Mouse (Mus musculus): ENCODE measurements around the gene Npm1. TPM values are rescaled to one million over a fixed set of nuclear protein-coding genes. Genes with fewer than 3 reads are reported as not detected.

The Npm1 gene
- total and polyA plus RNA-seq, 3 experiments: 9.0 to 325 (median 276) TPM

GRCm38 (mm10) chr11:33146143-33146497 is 16.9 kb downstream of the Npm1 start:
- peak; percentile 89 for DNase-seq

GRCm38 (mm10) chr11:33145201-33146142 is 17.5 kb downstream of the Npm1 start:
- no peak for DNase-seq

DNA sequence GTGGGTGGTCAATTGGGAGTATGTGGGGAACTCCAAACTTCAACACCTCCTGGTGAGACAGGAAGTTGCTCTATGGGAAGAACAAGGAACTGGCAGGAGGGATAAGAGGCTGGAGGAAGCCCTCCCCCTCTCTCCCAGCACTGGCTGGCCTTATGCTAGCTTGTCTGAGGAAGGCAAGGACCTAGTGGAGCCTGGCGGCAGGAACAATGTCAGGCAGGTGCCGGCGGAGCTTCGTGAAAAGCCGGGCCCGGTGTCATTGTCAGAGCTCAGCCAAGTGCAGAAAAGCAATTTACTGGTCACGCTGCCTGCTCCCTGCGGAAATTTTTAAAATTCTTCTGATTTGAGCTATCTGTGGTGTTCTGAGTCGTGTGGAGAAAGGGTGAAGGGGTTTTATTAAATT is 19.1 kb downstream of the Npm1 start:
- no peak for DNase-seq

DNA sequence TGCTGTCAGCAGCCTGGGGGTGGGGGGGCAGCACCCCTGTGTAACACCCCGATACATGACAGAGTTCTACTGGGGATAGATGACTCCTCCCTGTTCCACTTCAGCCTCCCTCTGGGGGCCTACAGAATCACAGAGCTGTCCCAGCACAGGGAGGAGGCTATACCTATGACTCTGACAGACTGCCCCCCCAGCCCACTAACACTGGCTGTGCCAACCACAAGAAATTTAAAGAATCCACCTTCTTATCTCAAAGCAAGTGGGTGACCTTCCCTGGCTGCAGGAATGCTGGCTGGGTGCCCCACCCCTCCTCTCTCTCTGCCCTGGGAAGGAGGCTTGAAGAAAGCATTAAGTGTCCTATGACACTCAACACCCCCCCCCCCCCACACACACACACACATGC is 20.2 kb downstream of the Npm1 start:
- peak; percentile 48 for DNase-seq

DNA sequence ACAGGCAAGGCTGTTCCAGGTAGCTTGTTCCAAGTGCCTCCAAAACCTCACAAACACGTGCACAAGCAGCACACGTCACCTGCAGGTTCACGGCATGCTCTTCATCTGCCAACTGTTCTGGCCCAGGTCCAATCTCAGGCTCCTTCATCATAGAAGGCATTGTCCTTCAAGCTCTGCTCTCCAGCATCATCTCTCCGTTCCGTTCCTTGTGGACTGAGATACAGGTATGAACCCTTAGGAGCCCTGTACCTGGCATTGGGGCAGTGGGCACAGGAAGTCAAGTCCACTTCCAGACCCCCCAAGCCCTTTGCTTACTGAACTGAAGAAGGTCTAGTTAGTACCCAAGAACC is 22.9 kb downstream of the Npm1 start:
- no peak for DNase-seq

DNA sequence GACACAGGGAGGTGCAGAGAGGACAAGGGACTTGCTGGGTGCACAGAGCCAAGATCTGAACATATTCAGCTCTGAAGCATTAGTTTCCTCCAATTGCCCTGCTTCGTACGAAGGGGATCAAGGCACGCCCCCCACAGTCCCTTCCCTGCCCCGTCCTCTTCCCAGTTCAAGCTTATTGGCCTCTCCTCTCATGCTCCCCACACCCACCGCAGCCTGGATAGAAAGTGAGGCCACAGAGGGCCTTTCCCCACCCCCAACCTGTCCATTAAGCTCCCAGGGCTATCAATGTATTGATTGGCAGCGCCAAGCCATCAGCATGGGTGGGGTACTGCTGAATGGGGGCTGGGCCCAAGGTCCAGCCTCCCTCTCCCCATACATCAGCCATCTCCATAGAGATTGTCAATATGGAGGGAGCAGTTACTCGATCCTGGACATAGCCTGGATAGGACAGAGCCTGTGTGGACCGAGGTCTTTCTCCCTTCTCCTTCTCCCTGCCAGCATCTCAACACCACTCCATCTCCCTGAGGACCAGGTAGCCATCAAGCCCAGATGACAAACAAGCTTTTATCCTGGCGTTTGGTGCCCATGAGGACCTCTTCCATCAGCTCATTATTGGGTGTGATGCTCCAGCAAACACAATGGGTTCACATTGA is 23.4 kb downstream of the Npm1 start:
- no peak for DNase-seq

DNA sequence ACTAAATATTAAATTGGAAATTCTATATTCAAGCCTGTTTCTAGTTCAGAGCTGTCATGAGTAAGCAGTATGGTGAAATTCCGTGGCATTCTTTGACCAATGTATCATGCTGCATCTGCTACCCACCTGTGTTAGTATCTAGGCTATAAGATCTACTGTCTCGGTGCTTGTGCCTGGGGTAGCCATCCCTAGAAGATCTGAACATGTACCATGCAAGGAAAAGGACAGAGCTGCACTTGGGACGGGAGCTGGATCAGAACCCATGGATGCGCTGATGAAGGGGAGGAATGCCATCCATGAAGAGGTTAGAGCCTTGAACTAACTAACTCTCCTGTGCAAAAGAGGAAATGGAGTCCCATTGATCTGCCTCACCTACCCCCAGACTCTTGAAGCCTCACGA is 24.3 kb downstream of the Npm1 start:
- DNase-seq: no peak

- no peak for DNase-seq
These were observed 28.5 kb downstream of the Npm1 start for GRCm38 (mm10) chr11:33134391-33134986.

DNA sequence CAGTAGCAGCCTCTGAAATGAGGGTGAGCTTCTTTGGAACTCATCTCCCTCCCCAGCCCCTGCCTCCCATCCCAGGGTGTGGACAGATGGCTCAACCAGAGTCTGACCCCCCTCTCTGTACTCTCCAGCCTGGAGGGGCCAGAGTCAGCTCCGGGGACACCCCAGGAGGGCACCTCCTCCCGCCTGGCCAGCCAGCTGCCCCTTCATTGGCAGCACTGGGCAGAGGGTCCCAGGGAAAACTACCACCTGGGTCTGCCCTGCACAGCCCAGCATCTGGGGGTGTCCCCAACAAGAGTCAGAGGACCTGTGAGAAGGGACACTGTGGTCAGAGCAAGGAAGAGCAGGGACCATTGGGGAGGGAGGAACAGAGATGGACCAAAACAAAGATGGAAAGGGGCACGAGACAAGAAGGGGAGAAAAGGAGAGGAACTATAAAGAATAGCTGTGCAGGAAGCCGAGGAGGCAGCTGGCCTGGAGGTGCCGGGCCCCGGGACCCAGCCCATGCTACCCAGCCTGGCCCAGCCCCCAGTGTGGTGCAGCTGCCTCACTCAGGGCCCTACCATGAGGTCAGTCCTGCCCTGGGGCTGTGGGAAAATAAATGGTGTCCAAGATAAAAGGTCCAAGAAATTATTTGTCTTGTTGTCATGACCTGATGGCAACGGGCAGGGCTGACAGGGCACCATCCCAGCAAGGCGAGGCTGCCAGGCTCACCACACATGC is 30.2 kb downstream of the Npm1 start:
- DNase-seq: no peak

DNA sequence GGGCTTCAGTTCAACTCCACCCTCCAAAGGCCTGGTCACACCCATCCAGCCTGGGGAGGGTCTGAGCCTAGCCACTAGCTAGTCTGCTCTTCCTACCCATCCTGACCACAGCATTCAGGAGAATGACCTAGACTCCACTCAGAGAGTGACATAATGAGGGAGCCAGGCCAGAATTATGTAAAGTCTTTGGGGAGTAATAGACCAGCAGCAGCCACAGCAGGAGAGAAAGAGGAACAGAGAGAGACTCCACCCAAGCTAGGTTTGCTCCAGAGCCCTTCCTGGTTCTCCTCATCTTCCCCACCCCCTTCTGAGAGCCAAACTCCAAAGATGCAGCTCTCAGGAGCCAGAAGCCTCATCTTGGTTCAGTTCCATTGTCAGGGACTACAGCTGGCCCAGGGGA is 35.9 kb downstream of the Npm1 start:
- DNase-seq: no peak

DNA sequence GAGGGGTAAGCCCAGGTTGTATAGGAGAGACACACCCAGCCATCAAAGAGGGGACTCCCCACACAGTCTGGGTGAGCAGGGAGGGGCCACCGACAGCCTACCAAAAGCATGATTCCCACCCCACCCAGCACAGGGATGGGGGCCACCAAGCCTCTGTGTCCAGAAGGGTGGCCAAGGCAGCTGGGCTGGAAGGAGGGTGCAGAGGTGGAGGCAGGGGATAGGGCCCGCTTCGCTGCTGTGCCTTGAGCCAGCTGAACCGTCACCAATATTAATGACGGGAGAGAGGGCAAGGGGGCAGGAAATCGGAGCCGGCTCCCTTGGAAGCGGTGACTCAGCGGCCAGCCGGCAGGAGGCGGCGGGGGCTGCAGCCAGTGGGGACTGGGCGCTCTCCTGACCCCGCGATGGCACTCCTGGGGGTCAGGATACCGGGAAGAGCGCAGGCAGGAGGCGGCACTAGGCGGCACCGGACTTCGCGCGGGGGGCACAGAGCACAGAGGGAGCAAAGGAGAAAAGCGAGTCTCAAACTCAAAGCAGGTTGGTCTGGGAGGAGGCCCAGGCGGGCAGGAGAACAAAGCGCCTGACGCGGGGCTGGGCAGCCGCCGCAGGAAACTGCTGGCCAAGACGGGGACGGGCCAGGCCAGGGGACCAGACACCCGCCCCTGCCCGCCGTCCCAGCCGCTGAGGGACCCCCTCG is 40.3 kb downstream of the Npm1 start:
- DNase-seq: peak; percentile 84

DNA sequence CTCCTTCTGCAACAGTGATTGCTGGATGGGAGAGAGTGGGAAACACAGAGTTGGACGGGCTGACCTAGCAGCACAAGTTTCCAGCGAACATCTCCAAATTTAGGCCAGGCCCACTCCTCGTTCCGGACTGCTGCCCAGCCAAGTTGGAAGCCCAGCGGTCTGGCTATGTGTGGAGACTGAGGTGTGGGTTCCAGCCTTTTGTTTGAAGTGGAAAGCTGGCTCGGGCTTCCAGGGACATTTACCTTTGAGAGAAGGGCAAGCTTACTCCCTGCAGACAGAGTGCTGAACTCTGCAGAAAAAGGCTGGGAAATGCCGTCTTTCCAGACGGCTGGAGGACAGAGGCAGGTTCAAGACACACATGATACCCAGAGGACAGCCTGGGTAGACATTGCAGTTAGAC is 43.5 kb downstream of the Npm1 start:
- DNase-seq: no peak

- DNase-seq: no peak
These were observed 43.9 kb downstream of the Npm1 start for GRCm38 (mm10) chr11:33119116-33119515.

GRCm38 (mm10) chr11:33118480-33118879 is 44.5 kb downstream of the Npm1 start:
- DNase-seq: no peak

DNA sequence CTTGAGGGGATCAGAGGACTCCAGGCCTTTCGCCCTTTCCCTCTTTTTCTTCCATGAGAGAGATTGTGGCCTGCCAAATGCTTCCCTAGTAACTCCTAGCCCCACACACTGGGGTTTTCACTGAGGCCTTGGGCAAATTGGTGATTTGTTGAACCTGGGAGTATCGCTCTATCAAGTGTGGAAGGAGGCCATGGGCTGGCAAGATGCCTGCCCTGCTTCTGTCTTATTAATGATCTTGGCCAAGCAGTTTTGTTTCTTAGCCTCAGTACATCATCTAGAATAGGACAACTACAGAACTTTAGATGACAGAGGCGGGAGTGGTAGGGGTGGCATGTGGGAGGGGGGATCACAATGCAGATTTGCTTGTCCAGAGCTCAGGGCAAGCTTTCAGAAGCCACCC is 47.2 kb downstream of the Npm1 start:
- no peak for DNase-seq

DNA sequence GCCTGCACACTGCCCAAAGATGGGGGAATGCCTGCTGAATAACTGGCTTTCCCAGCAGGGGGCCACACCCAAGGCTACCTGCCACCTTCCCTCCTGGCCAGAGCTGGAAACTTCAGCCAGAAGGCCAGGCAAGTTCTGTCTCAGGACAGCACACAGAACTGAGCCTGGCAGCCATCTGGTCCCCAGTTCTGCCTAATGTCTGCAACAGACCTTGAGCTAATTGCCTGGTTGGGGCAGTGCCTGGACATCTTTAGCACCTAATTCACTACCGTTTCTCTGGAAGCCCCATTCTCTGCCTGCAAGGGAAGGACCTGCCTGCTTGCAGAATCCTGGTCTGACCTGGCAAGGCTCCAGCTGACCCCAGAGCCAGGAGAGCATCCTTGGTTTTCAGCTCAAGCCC is 50.6 kb downstream of the Npm1 start:
- DNase-seq: no peak

GRCm38 (mm10) chr11:33110111-33110510 is 52.9 kb downstream of the Npm1 start:
- DNase-seq: no peak

DNA sequence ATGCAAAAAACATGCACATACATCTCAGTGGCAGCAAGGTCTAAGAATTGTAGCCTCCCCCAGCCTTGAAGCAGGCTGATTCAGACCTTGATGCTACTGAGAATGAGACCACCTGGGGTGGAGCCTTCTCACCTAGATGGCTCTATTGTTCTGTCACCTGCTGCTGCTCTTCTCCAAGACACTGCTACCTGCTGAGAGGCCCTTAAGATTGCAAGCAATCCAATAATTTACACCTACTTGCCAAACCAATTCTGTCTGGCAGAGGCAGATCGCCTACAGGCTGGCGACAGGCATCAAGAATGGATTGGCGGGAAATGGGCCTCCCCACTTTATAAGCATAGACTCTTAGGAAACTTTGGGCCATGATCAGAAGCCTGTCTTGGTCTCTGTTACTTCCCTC is 55.5 kb downstream of the Npm1 start:
- DNase-seq: no peak

DNA sequence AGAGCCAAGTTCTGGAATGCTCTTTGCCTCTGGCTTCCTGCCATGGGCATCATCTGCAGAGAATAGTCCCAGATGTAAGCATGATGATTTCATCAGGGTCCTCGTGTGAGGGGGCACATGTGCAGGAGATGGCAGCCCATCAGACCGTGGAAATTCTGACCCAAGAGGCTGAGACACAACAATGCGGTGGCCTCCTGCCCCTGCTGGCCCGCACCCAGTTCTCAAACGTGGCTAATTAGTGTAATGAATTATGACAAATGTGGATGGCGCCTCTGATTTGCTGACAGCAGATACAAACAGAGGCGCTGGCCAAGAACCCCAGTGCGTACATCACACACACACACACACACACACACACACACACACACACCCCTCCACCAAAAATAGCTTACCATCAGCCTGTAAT is 58.1 kb downstream of the Npm1 start:
- no peak for DNase-seq

GRCm38 (mm10) chr11:33103291-33103943 is 59.6 kb downstream of the Npm1 start:
- peak; percentile 72 for DNase-seq

All from adrenal gland, adult 2 months (tissue).